Mouse (Mus musculus): ENCODE results near the gene Chrna1.

- TF ChIP-seq POLR2A (IDR thresholded peaks at IDR 0.05; ENCODE audit: extremely low read depth, insufficient read depth, low read length) (no peak), CTCF (IDR thresholded peaks at IDR 0.05; ENCODE audit: extremely low read depth, insufficient read depth, low read length) (no peak)
Observed at GRCm38 (mm10) chr2:73526691-73527090, 53.4 kb downstream of the Chrna1 start.

Data from cortical plate, adult 2 months (tissue).